Mouse (Mus musculus): Measurements from ENCODE around the gene Crot. TPM values are rescaled to one million over a fixed set of nuclear protein-coding genes. Genes with fewer than 3 reads are reported as not detected.
A peak's percentile ranks its signal among the peaks of the same experiment; 100 is the strongest.

The Crot gene
- total RNA-seq (2014; rRNA removed; ENCODE audit: low replicate concordance) = 24.1 and 25.2 TPM in 2 replicates
- polyA plus RNA-seq (2015; fragmentation: Nextera tagmentation; extraction: Ambion mirVana) = 30.3 and 35.7 TPM in 2 replicates

- Histone ChIP-seq H3K9ac (replicated peaks; ENCODE audit: low read depth, low read length) (peak within 1 kb of the TSS; percentile 75), H3K4me2 (ENCODE audit: low read depth, low read length) (peak within 1 kb of the TSS; percentile 75)
- TF ChIP-seq EP300 (IDR thresholded peaks at IDR 0.05; ENCODE audit: low read depth) (no peak), CTCF (IDR thresholded peaks at IDR 0.05; ENCODE audit: low read depth) (no peak)
Measured at GRCm38 (mm10) chr5:8996686-8997512, at the start of gene Crot. Gene Crot (minus strand): TSS chr5:8997324.

DNA sequence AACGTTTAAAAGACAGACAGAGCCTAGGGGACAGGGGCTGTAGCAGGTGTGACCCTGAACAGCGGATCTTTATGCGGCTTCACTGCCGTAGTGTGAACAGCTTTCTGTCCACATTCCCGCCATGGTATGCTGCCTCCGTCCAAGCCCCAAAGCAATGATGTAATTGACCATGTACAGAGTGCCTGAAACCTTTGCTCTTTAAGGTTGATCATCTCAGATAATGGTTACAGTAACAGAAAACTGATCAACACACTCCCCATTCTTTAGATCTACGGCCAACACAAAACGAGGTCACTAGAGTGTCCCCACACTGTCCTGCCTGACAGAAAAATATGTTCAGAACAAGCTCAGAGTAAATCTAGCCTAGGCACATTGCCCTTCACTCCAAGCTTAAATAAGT lies 48.8 kb upstream of the Crot start:
- no peaks in the 10 kb centered on the region for H3K27me3 ChIP-seq (ENCODE audit: control insufficient read depth, insufficient read depth, low read length)
- no peak overlapping the region for H3K4me3 ChIP-seq (ENCODE audit: low read depth, low read length)
- WGBS = 72% methylated on average over 8 of the region's 8 CpGs
- H3K4me1 ChIP-seq (ENCODE audit: control insufficient read depth, insufficient read depth) = no peaks in the 10 kb centered on the region
- no peak overlapping the region for H3K4me2 ChIP-seq (ENCODE audit: low read depth, low read length)
- TF ChIP-seq CTCF (IDR thresholded peaks at IDR 0.05; ENCODE audit: low read depth) (no peak), EP300 (IDR thresholded peaks at IDR 0.05; ENCODE audit: low read depth) (no peak)
- DNase-seq (ENCODE audit: low spot score) (no peak), ATAC-seq (ENCODE audit: insufficient read depth, low read depth) (no peak)
- H3K9ac ChIP-seq (replicated peaks; ENCODE audit: low read depth, low read length) = no peak overlapping the region
- H3K36me3 ChIP-seq (replicated peaks; ENCODE audit: control insufficient read depth, insufficient read depth, low read length) = no peaks in the 10 kb centered on the region
- no peaks in the 10 kb centered on the region for H3K9me3 ChIP-seq (replicated peaks; ENCODE audit: control insufficient read depth, low read length)
- H3K27ac ChIP-seq (ENCODE audit: low read depth) = no peak overlapping the region

More at GRCm38 (mm10) chr5:8996686-8997512, at the start of gene Crot:
- H3K4me1 ChIP-seq (ENCODE audit: control insufficient read depth, insufficient read depth) = 0 out of 2 replicates have a peak, but pooled peaks cover 4% of the 10 kb centered on the region
- peak within 1 kb of the TSS; percentile 84 for H3K27ac ChIP-seq (ENCODE audit: low read depth)
- peak within 1 kb of the TSS; percentile 88 for H3K4me3 ChIP-seq (ENCODE audit: low read depth, low read length)
- H3K36me3 ChIP-seq (replicated peaks; ENCODE audit: control insufficient read depth, insufficient read depth, low read length) = peaks cover 17% of the 10 kb centered on the region
- DNase-seq (ENCODE audit: low spot score) (peak; percentile 86), ATAC-seq (ENCODE audit: insufficient read depth, low read depth) (peak; percentile 99)
- under 1% methylated on average over 55 of the region's 57 CpGs for WGBS
- H3K9me3 ChIP-seq (replicated peaks; ENCODE audit: control insufficient read depth, low read length) = no peaks in the 10 kb centered on the region
- H3K27me3 ChIP-seq (ENCODE audit: control insufficient read depth, insufficient read depth, low read length) = no peaks in the 10 kb centered on the region

DNA sequence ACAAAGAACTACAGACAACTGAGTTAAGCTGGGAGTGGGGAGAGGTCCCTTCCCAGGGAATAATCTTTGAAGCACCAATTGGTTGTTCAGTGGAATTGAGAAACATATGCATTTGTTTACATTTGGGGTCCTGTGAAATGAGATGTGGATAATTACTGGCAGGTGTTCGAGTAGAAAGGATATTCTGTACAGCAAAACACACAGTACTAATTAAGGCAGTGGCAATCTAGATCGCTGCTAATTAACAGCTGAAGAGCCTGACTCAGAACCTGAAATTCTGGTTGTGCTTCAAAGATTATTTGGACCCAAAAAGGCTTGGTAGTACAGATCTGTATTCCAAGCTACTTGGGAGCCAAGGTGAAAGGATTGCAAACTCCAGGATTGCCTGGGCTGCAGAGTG lies 47.7 kb upstream of the Crot start:
- 48% methylated on average over 2 of the region's 2 CpGs for WGBS
- no peak for DNase-seq (ENCODE audit: low spot score)
- no peak for TF ChIP-seq EP300 (IDR thresholded peaks at IDR 0.05; ENCODE audit: low read depth)
- TF ChIP-seq CTCF (IDR thresholded peaks at IDR 0.05; ENCODE audit: low read depth) = no peak
- H3K36me3 ChIP-seq (replicated peaks; ENCODE audit: control insufficient read depth, insufficient read depth, low read length) = no peaks in the 10 kb centered on the region
- H3K9ac ChIP-seq (replicated peaks; ENCODE audit: low read depth, low read length) = no peak overlapping the region
- no peaks in the 10 kb centered on the region for H3K4me1 ChIP-seq (ENCODE audit: control insufficient read depth, insufficient read depth)
- no peak overlapping the region for H3K4me3 ChIP-seq (ENCODE audit: low read depth, low read length)
- no peak for ATAC-seq (ENCODE audit: insufficient read depth, low read depth)
- H3K27ac ChIP-seq (ENCODE audit: low read depth) = no peak overlapping the region
- no peaks in the 10 kb centered on the region for H3K9me3 ChIP-seq (replicated peaks; ENCODE audit: control insufficient read depth, low read length)
- H3K4me2 ChIP-seq (ENCODE audit: low read depth, low read length) = no peak overlapping the region
- H3K27me3 ChIP-seq (ENCODE audit: control insufficient read depth, insufficient read depth, low read length) = no peaks in the 10 kb centered on the region

DNA sequence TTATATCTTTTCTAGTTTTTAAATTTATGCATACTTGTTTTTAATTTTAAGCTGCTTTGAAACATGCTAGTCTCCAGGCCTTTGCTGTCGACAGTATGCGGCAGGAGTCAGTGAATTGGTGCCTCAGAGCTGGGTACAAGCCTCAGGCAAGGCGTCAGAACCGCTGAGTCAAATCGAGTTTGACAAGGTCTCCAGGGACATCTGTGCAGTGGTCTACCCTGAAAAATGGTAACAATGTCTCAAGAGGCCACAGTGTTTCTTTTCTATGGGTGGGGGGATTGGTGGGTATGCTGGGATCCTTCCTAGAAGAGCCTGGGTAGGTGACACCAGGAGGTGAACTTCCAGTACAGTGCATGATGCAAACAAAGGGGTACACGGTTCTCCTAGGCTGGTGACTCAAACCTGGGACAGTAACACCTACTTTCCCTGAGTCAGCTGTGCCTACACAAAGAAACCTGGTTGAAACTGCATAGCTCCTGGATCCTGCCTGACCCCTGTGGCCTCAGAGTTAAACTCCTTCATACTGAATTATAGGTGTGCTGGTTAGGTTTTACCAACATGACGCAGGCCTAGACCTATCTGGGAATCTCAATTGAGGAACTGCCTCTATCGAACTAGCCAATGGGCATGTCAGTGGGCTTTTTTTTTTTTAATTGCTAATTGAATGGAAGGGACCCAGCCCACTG lies 46.6 kb upstream of the Crot start:
- no peak overlapping the region for H3K4me2 ChIP-seq (ENCODE audit: low read depth, low read length)
- DNase-seq (ENCODE audit: low spot score) = no peak
- no peaks in the 10 kb centered on the region for H3K9me3 ChIP-seq (replicated peaks; ENCODE audit: control insufficient read depth, low read length)
- H3K4me3 ChIP-seq (ENCODE audit: low read depth, low read length) = no peak overlapping the region
- no peaks in the 10 kb centered on the region for H3K36me3 ChIP-seq (replicated peaks; ENCODE audit: control insufficient read depth, insufficient read depth, low read length)
- no peak for ATAC-seq (ENCODE audit: insufficient read depth, low read depth)
- no peak for TF ChIP-seq CTCF (IDR thresholded peaks at IDR 0.05; ENCODE audit: low read depth)
- no peak for TF ChIP-seq EP300 (IDR thresholded peaks at IDR 0.05; ENCODE audit: low read depth)
- H3K9ac ChIP-seq (replicated peaks; ENCODE audit: low read depth, low read length) = no peak overlapping the region
- WGBS = 77% methylated on average over 8 of the region's 8 CpGs
- no peak overlapping the region for H3K27ac ChIP-seq (ENCODE audit: low read depth)
- H3K4me1 ChIP-seq (ENCODE audit: control insufficient read depth, insufficient read depth) = no peaks in the 10 kb centered on the region
- no peaks in the 10 kb centered on the region for H3K27me3 ChIP-seq (ENCODE audit: control insufficient read depth, insufficient read depth, low read length)

- WGBS = 75% methylated on average over 10 of the region's 10 CpGs
Measured at GRCm38 (mm10) chr5:9042721-9043416, 45.7 kb upstream of the Crot start.

More at GRCm38 (mm10) chr5:9042721-9043416, 45.7 kb upstream of the Crot start:
- Histone ChIP-seq H3K27me3 (ENCODE audit: control insufficient read depth, insufficient read depth, low read length) (no peaks in the 10 kb centered on the region), H3K4me3 (ENCODE audit: low read depth, low read length) (no peak overlapping the region), H3K4me2 (ENCODE audit: low read depth, low read length) (no peak overlapping the region), H3K27ac (ENCODE audit: low read depth) (no peak overlapping the region), H3K9ac (replicated peaks; ENCODE audit: low read depth, low read length) (no peak overlapping the region), H3K9me3 (replicated peaks; ENCODE audit: control insufficient read depth, low read length) (no peaks in the 10 kb centered on the region), H3K36me3 (replicated peaks; ENCODE audit: control insufficient read depth, insufficient read depth, low read length) (no peaks in the 10 kb centered on the region), H3K4me1 (ENCODE audit: control insufficient read depth, insufficient read depth) (no peaks in the 10 kb centered on the region)
- ATAC-seq (ENCODE audit: insufficient read depth, low read depth) (no peak), DNase-seq (ENCODE audit: low spot score) (no peak)
- no peak for TF ChIP-seq EP300 (IDR thresholded peaks at IDR 0.05; ENCODE audit: low read depth)
